Mouse (Mus musculus) liver, embryonic 14.5 days (tissue): ENCODE measurements around the gene Erich6. TPM values are rescaled to one million over a fixed set of nuclear protein-coding genes. Genes with fewer than 3 reads are reported as not detected.
"Not testable (repeated sequence)": the region's sequence is repeated elsewhere in the genome, so short reads cannot be mapped to it uniquely, and the experiment has no call there.

Source experiments
- ATAC-seq: fragments of 200-750 bp; cut with Nextera tagmentation; 2 replicates; pipeline ENCODE4 v1.8.0; 2017; ENCODE audit warnings: moderate number of reproducible peaks, mild to moderate bottlenecking, moderate library complexity; ENCODE audit not compliant: insufficient read depth
- DNase-seq, 3 experiments: peaks; one replicate each; pipeline ENCODE4 v3.0.0-alpha.2; 2012 to 2013; ENCODE audit warnings: low read depth in 3 of 3, low spot score in 3 of 3
- H3K27ac ChIP-seq: fragments of 300-500 bp; sonication (generic); 2 replicates; pipeline ENCODE4 v1.5.1; 2014; ENCODE audit warnings: moderate library complexity, mild to moderate bottlenecking, control low read depth, inconsistent platforms
- H3K27me3 ChIP-seq: fragments of 300-500 bp; sonication (generic); 2 replicates; pipeline ENCODE4 v1.6.1; 2014; ENCODE audit warnings: mild to moderate bottlenecking, low read length, moderate library complexity; ENCODE audit not compliant: control insufficient read depth, insufficient read depth
- H3K36me3 ChIP-seq: fragments of 300-500 bp; sonication (generic); replicated peaks from 2 replicates; pipeline ENCODE4 v1.6.1; 2014; ENCODE audit warnings: low read depth; ENCODE audit not compliant: control insufficient read depth, insufficient read depth
- H3K4me1 ChIP-seq, 2 experiments: fragments of 200-500 bp in 1 of 2; fragments of 300-500 bp in 1 of 2; sonication (generic) in 1 of 2; replicated peaks; 2 replicates each; pipeline ENCODE4 v1.6.1; 2012 to 2014; ENCODE audit warnings: antibody characterized with exemption in 1 of 2, inconsistent platforms in 1 of 2, low read length in 1 of 2; ENCODE audit not compliant: control insufficient read depth in 2 of 2, insufficient read depth in 2 of 2
- H3K4me2 ChIP-seq: fragments of 300-500 bp; sonication (generic); 2 replicates; pipeline ENCODE4 v1.6.1; 2014; ENCODE audit warnings: low read depth, mild to moderate bottlenecking, control low read depth, moderate library complexity
- H3K4me3 ChIP-seq, 2 experiments: fragments of 200-500 bp in 1 of 2; fragments of 300-500 bp in 1 of 2; sonication (generic) in 1 of 2; 2 replicates each; pipeline ENCODE4 v1.5.1; 2012 to 2014; ENCODE audit warnings: low read depth in 2 of 2, low read length in 2 of 2, mild to moderate bottlenecking in 2 of 2, control low read depth in 1 of 2, inconsistent platforms in 1 of 2, moderate library complexity in 1 of 2; ENCODE audit not compliant: insufficient read depth in 1 of 2
- H3K9ac ChIP-seq: fragments of 300-500 bp; sonication (generic); replicated peaks from 2 replicates; pipeline ENCODE4 v1.6.1; 2014; ENCODE audit warnings: mild to moderate bottlenecking, control low read depth, moderate library complexity
- H3K9me3 ChIP-seq: fragments of 300-500 bp; sonication (generic); 2 replicates; pipeline ENCODE4 v1.6.1; 2016; ENCODE audit warnings: low read length, mixed read lengths; ENCODE audit not compliant: control insufficient read depth
- CTCF ChIP-seq: IDR thresholded peaks from 2 replicates; pipeline ENCODE4 v1.5.1; 2016; ENCODE audit warnings: antibody characterized with exemption, low read depth, control low read depth
- EP300 ChIP-seq: IDR thresholded peaks from 2 replicates; pipeline ENCODE4 v1.6.1; 2016; ENCODE audit warnings: antibody characterized with exemption, low read depth
- WGBS: fragments of 180-500 bp; shearing (Covaris S2); extraction: QIAGEN DNeasy Blood & Tissue Kit; methylation state at CpG from one replicate; pipeline ENCODE4 v1.1.7; 2014; ENCODE audit not compliant: insufficient replicate concordance; 5-methylcytosine and 5-hydroxymethylcytosine counted together
- polyA plus RNA-seq, 2 experiments: library from polyadenylated mRNA; depleted of rRNA in 1 of 2; stranded (reverse) in 1 of 2; unstranded in 1 of 2; fragments of >200 nt; fragmentation: Nextera tagmentation in 1 of 2; extraction: Ambion mirVana in 1 of 2; gene quantifications; 2 replicates each; pipeline versions ENCODE4 v1.2.1 to v1.2.3; 2012 to 2014

The Erich6 gene
- polyA plus RNA-seq, 2 experiments, result 0.01 TPM; not detected in 1

DNA sequence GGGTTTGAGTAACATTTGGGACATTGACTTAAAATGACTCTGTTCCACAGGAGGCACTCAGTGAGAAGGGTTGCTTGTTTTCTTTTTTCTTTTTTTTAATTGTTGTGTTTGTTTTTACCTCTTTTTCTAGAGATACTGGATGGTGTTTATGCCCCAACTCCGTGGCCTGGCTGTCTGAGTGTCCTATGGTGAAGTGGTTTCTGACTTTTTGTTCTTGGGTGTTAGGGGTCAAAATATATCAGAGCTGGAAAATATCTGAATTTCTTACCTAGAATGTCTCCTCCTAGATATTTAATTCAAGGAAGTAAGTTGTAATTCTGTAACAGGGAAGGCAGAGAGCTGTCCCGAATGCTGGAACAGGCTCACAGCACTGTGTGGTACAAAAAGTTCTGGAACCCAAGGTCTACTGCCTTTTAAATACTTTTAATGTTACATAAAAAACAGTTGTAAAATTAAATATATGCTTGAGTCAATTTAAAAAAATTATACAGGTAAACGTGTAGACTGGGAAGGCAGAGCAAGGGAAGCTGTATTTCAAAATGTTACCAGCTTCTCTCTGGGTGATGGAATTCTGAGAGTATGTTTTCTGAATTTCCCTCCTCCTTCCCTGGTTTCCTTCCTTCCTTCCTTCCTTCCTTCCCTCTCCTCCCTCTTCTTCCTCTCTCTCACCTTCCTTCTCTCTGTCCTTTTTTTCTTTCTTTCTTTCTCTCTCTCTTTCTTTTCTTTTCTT is 14.2 kb downstream of the Erich6 start:
- Histone ChIP-seq H3K4me3 (no peak overlapping the region), H3K27ac (no peak overlapping the region), H3K4me1 (peaks cover 0 to 2% of the 10 kb centered on the region in 2 experiments; a peak in 1 of 4 replicates), H3K9me3 (no peaks in the 10 kb centered on the region), H3K4me2 (no peak overlapping the region), H3K36me3 (no peaks in the 10 kb centered on the region), H3K9ac (no peak overlapping the region), H3K27me3 (no peaks in the 10 kb centered on the region)
- TF ChIP-seq CTCF (no peak), EP300 (no peak)
- 42% methylated on average over 3 of the region's 3 CpGs for WGBS
- ATAC-seq, result no peak
- DNase-seq, result no peak

DNA sequence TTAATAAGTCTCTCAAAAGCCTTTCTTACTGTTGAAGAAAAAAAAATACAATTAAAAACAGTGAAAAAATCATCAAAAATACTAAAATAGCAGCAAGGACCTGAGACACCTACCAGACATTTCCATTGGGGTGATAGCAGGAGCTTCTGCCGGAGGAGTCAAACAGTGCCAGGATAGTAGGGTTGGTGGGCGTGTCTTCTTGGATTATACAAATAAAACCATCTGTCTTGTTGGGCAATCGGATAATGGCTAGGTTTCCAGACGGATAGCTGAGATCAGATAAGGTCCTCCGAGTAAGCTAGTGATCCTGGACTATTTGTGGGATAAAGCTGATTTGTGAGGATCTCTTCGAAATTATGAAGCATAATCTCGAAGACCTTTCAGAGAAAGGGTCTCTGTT is 15.9 kb downstream of the Erich6 start:
- ATAC-seq (no peak), DNase-seq (no peak)
- H3K36me3 ChIP-seq, result no peaks in the 10 kb centered on the region
- no peak overlapping the region for H3K4me3 ChIP-seq
- H3K9me3 ChIP-seq, result no peaks in the 10 kb centered on the region
- no peak overlapping the region for H3K4me2 ChIP-seq
- H3K9ac ChIP-seq, result no peak overlapping the region
- no peak overlapping the region for H3K27ac ChIP-seq
- TF ChIP-seq EP300 (no peak), CTCF (no peak)
- peaks cover 0 to 2% of the 10 kb centered on the region in 2 experiments; a peak in 1 of 4 replicates for H3K4me1 ChIP-seq
- 63% methylated on average over 7 of the region's 7 CpGs for WGBS
- H3K27me3 ChIP-seq, result no peaks in the 10 kb centered on the region

GRCm38 (mm10) chr3:58609985-58610384 is 27.0 kb downstream of the Erich6 start:
- no peak overlapping the region for H3K4me2 ChIP-seq
- no peak for ATAC-seq
- no peak overlapping the region for H3K4me3 ChIP-seq
- H3K27me3 ChIP-seq, result no peaks in the 10 kb centered on the region
- no peaks in the 10 kb centered on the region for H3K36me3 ChIP-seq
- H3K9me3 ChIP-seq, result no peaks in the 10 kb centered on the region
- H3K4me1 ChIP-seq, result no peaks in the 10 kb centered on the region
- TF ChIP-seq CTCF, result no peak
- no peak for DNase-seq
- no peak overlapping the region for H3K27ac ChIP-seq
- 50% methylated on average over 5 of the region's 5 CpGs for WGBS
- no peak overlapping the region for H3K9ac ChIP-seq

- ATAC-seq (no peak), DNase-seq (no peak)
- Histone ChIP-seq H3K9me3 (no peaks in the 10 kb centered on the region), H3K4me2 (no peak overlapping the region), H3K4me3 (no peak overlapping the region), H3K27ac (no peak overlapping the region), H3K4me1 (no peaks in the 10 kb centered on the region), H3K9ac (no peak overlapping the region), H3K36me3 (no peaks in the 10 kb centered on the region), H3K27me3 (no peaks in the 10 kb centered on the region)
- TF ChIP-seq EP300 (no peak), CTCF (no peak)
- 74% methylated on average over 4 of the region's 4 CpGs for WGBS
Measured at GRCm38 (mm10) chr3:58608506-58608905, 28.5 kb downstream of the Erich6 start.

- Histone ChIP-seq H3K36me3 (peaks cover 18% of the 10 kb centered on the region), H3K27ac (no peak overlapping the region), H3K9me3 (no peaks in the 10 kb centered on the region), H3K9ac (no peak overlapping the region), H3K27me3 (no peaks in the 10 kb centered on the region), H3K4me1 (no peaks in the 10 kb centered on the region), H3K4me2 (no peak overlapping the region), H3K4me3 (no peak overlapping the region)
- TF ChIP-seq CTCF (no peak), EP300 (no peak)
- WGBS, result 74% methylated on average over 5 of the region's 5 CpGs
- DNase-seq, result no peak
- no peak for ATAC-seq
Measured at GRCm38 (mm10) chr3:58593623-58594022, 43.4 kb downstream of the Erich6 start.

DNA sequence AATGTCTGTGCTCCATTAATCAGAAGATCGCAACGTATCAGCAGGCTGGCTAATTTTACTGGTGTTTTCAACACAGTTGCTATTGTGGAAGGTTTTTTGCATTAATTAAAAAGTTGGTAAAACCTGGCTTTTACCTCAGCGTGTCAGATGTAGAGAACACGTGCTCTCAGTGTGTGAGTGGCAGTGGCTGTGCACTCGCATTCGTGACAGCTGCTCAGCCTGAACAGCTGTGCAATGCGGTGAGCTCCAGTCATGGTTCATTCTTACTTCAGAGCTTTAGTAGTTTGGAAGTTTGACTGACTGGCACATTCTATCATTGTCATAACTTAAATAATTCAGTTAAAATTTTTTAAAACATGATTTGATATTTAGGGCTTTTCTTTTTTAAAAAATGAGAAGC is 44.3 kb downstream of the Erich6 start:
- DNase-seq, H3K4me3 ChIP-seq, H3K27ac ChIP-seq, H3K27me3 ChIP-seq, H3K4me2 ChIP-seq, H3K9me3 ChIP-seq, H3K9ac ChIP-seq, H3K4me1 ChIP-seq, ATAC-seq: not testable (repeated sequence)
- H3K36me3 ChIP-seq, result peaks cover 25% of the 10 kb centered on the region
- WGBS, result 87% methylated on average over 7 of the region's 7 CpGs

DNA sequence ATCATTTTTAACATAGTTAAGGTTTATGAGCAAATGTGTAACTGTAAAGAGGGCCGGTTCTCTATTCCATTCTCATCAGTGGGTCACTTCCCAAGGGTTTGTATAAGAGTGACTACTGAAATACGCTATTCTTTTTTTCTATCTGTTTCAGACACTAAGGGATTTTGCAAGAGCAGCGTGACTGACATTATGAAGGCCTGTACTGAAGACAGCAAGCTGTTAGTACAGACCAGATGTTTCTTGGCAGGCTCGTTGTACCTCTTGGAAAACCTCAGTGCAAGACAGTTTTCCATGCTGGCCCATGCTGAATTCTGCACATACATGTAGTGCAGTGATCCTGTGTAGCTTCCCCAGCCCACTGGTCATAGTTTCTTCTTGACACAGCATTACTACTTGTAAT is 46.5 kb downstream of the Erich6 start:
- DNase-seq, result not testable (repeated sequence)

More for the DNA sequence above, 46.5 kb downstream of the Erich6 start:
- H3K27me3 ChIP-seq, H3K4me1 ChIP-seq, H3K4me2 ChIP-seq, H3K9me3 ChIP-seq, H3K27ac ChIP-seq, H3K4me3 ChIP-seq, H3K9ac ChIP-seq, ATAC-seq: not testable (repeated sequence)
- H3K36me3 ChIP-seq, result peaks cover 31% of the 10 kb centered on the region
- 83% methylated on average over 4 of the region's 4 CpGs for WGBS
